Mouse (Mus musculus) forebrain, embryonic 16.5 days (tissue): ENCODE results near the gene Mettl8. TPM values are rescaled to one million over a fixed set of nuclear protein-coding genes. Genes with fewer than 3 reads are reported as not detected.

Experiments used
- ATAC-seq: fragments of 200-750 bp; cut with Nextera tagmentation; 2 replicates; pipeline ENCODE4 v1.8.0; 2017; ENCODE audit warnings: mild to moderate bottlenecking, moderate library complexity
- H3K27ac ChIP-seq: fragments of 300-500 bp; sonication (generic); 2 replicates; pipeline ENCODE4 v1.5.1; 2014; ENCODE audit warnings: low read length, control low read depth
- H3K27me3 ChIP-seq: fragments of 300-500 bp; sonication (generic); replicated peaks from 2 replicates; pipeline ENCODE4 v1.6.1; 2014; ENCODE audit warnings: low read length; ENCODE audit not compliant: control insufficient read depth, insufficient read depth
- H3K36me3 ChIP-seq: fragments of 300-500 bp; sonication (generic); 2 replicates; pipeline ENCODE4 v1.6.1; 2014; ENCODE audit not compliant: control insufficient read depth, insufficient read depth
- H3K4me1 ChIP-seq: fragments of 300-500 bp; sonication (generic); replicated peaks from 2 replicates; pipeline ENCODE4 v1.6.1; 2014; ENCODE audit warnings: low read length; ENCODE audit not compliant: control insufficient read depth, insufficient read depth
- H3K4me2 ChIP-seq: fragments of 300-500 bp; sonication (generic); 2 replicates; pipeline ENCODE4 v1.6.1; 2014; ENCODE audit warnings: mild to moderate bottlenecking, low read length, control low read depth
- H3K4me3 ChIP-seq: fragments of 300-500 bp; sonication (generic); replicated peaks from 2 replicates; pipeline ENCODE4 v1.5.1; 2014; ENCODE audit warnings: mild to moderate bottlenecking, low read length, control low read depth
- H3K9ac ChIP-seq: fragments of 300-500 bp; sonication (generic); replicated peaks from 2 replicates; pipeline ENCODE4 v1.6.1; 2014; ENCODE audit warnings: low read depth, low read length, control low read depth
- H3K9me3 ChIP-seq: fragments of 300-500 bp; sonication (generic); 2 replicates; pipeline ENCODE4 v1.6.1; 2016; ENCODE audit warnings: low read length; ENCODE audit not compliant: control insufficient read depth
- WGBS: fragments of 180-500 bp; shearing (Covaris S2); extraction: QIAGEN DNeasy Blood & Tissue Kit; methylation state at CpG from one replicate; pipeline ENCODE4 v1.1.7; 2014; 5-methylcytosine and 5-hydroxymethylcytosine counted together
- polyA plus RNA-seq: library from polyadenylated mRNA; unstranded; fragments of >200 nt; fragmentation: Nextera tagmentation; extraction: Ambion mirVana; gene quantifications from 2 replicates; pipeline ENCODE4 v1.2.1, GENCODE M21; 2015

The Mettl8 gene
- 15.3 and 15.4 TPM in 2 replicates for polyA plus RNA-seq

- under 1% methylated on average over 57 of the region's 57 CpGs for whole genome bisulfite sequencing
Observed at GRCm38 (mm10) chr2:71055300-71056114, at the start of gene Mettl8, which contains the start of gene Dcaf17. Gene Mettl8 (minus strand): TSS chr2:71055583. Gene Dcaf17 (plus strand): TSS chr2:71055328.

GRCm38 (mm10) chr2:71104696-71105095 lies 49.3 kb upstream of the Mettl8 start:
- ATAC-seq = no peak
- H3K4me2 ChIP-seq = no peak overlapping the region
- H3K9ac ChIP-seq = no peak overlapping the region
- no peak overlapping the region for H3K27ac ChIP-seq
- H3K4me3 ChIP-seq = no peak overlapping the region
- H3K4me1 ChIP-seq = no peaks in the 10 kb centered on the region
- WGBS = 81% methylated on average over 2 of the region's 3 CpGs
- no peaks in the 10 kb centered on the region for H3K27me3 ChIP-seq
- no peaks in the 10 kb centered on the region for H3K36me3 ChIP-seq
- no peaks in the 10 kb centered on the region for H3K9me3 ChIP-seq

More at GRCm38 (mm10) chr2:71055300-71056114, at the start of gene Mettl8, which contains the start of gene Dcaf17:
- Histone ChIP-seq H3K9ac (peak within 1 kb of the TSS; percentile 84), H3K9me3 (no peaks in the 10 kb centered on the region), H3K4me2 (peak within 1 kb of the TSS; percentile 73), H3K36me3 (peaks cover 5% of the 10 kb centered on the region), H3K27ac (peak within 1 kb of the TSS; percentile 95), H3K4me3 (peak within 1 kb of the TSS; percentile 70), H3K4me1 (peaks cover 14% of the 10 kb centered on the region), H3K27me3 (no peaks in the 10 kb centered on the region)
- ATAC-seq = peak; percentile 99

GRCm38 (mm10) chr2:71103292-71103680 lies 47.9 kb upstream of the Mettl8 start:
- Histone ChIP-seq H3K36me3 (no peaks in the 10 kb centered on the region), H3K9ac (no peak overlapping the region), H3K9me3 (no peaks in the 10 kb centered on the region), H3K4me1 (no peaks in the 10 kb centered on the region), H3K4me3 (no peak overlapping the region), H3K27me3 (no peaks in the 10 kb centered on the region), H3K4me2 (no peak overlapping the region), H3K27ac (no peak overlapping the region)
- WGBS = 93% methylated on average over 4 of the region's 4 CpGs
- ATAC-seq = no peak

- no peaks in the 10 kb centered on the region for H3K9me3 ChIP-seq
- no peak overlapping the region for H3K9ac ChIP-seq
- H3K4me2 ChIP-seq = no peak overlapping the region
- no peaks in the 10 kb centered on the region for H3K27me3 ChIP-seq
- 82% methylated on average over 10 of the region's 10 CpGs for WGBS
- no peak overlapping the region for H3K4me3 ChIP-seq
- H3K27ac ChIP-seq = no peak overlapping the region
- no peak for ATAC-seq
- no peaks in the 10 kb centered on the region for H3K36me3 ChIP-seq
- no peaks in the 10 kb centered on the region for H3K4me1 ChIP-seq
Observed at GRCm38 (mm10) chr2:71102621-71103291, 47.4 kb upstream of the Mettl8 start.

- H3K27me3 ChIP-seq = no peaks in the 10 kb centered on the region
- 85% methylated on average over 7 of the region's 7 CpGs for WGBS
- no peak overlapping the region for H3K4me2 ChIP-seq
- no peak overlapping the region for H3K4me3 ChIP-seq
- ATAC-seq = no peak
- no peaks in the 10 kb centered on the region for H3K36me3 ChIP-seq
- H3K9me3 ChIP-seq = no peaks in the 10 kb centered on the region
- no peak overlapping the region for H3K9ac ChIP-seq
- H3K4me1 ChIP-seq = no peaks in the 10 kb centered on the region
- no peak overlapping the region for H3K27ac ChIP-seq
Observed at GRCm38 (mm10) chr2:71096170-71096569, 40.8 kb upstream of the Mettl8 start.

- no peaks in the 10 kb centered on the region for H3K27me3 ChIP-seq
- no peak overlapping the region for H3K4me2 ChIP-seq
- H3K4me1 ChIP-seq = no peaks in the 10 kb centered on the region
- no peak overlapping the region for H3K9ac ChIP-seq
- H3K36me3 ChIP-seq = peaks cover 16% of the 10 kb centered on the region
- H3K4me3 ChIP-seq = no peak overlapping the region
- ATAC-seq = no peak
- no peaks in the 10 kb centered on the region for H3K9me3 ChIP-seq
- no peak overlapping the region for H3K27ac ChIP-seq
- 90% methylated on average over 4 of the region's 4 CpGs for WGBS
Observed at GRCm38 (mm10) chr2:71090660-71091445, 35.5 kb upstream of the Mettl8 start.

- no peak overlapping the region for H3K27ac ChIP-seq
- H3K9ac ChIP-seq = no peak overlapping the region
- no peak overlapping the region for H3K4me3 ChIP-seq
- H3K4me1 ChIP-seq = no peaks in the 10 kb centered on the region
- WGBS = 85% methylated on average over 3 of the region's 3 CpGs
- peaks cover 16% of the 10 kb centered on the region for H3K36me3 ChIP-seq
- no peak for ATAC-seq
- H3K4me2 ChIP-seq = no peak overlapping the region
- no peaks in the 10 kb centered on the region for H3K27me3 ChIP-seq
- no peaks in the 10 kb centered on the region for H3K9me3 ChIP-seq
Observed at GRCm38 (mm10) chr2:71089766-71090165, 34.4 kb upstream of the Mettl8 start.

GRCm38 (mm10) chr2:71083454-71084193 lies 28.2 kb upstream of the Mettl8 start:
- Histone ChIP-seq H3K9ac (no peak overlapping the region), H3K27ac (no peak overlapping the region), H3K4me3 (no peak overlapping the region), H3K4me1 (no peaks in the 10 kb centered on the region), H3K4me2 (no peak overlapping the region), H3K9me3 (no peaks in the 10 kb centered on the region), H3K27me3 (no peaks in the 10 kb centered on the region), H3K36me3 (peaks cover 21% of the 10 kb centered on the region)
- no peak for ATAC-seq
- 91% methylated on average over 6 of the region's 6 CpGs for WGBS
